Mouse (Mus musculus): ENCODE measurements around the gene Stac3.

GRCm38 (mm10) chr10:127513501-127514091 lies 12.1 kb downstream of the Stac3 start:
- TF ChIP-seq CTCF (IDR thresholded peaks at IDR 0.05; ENCODE audit: insufficient read depth, low read depth, low read length) (no peak), POLR2A (IDR thresholded peaks at IDR 0.05; ENCODE audit: insufficient read depth, low read depth, low read length) (no peak)
